Mouse (Mus musculus) ES-Bruce4 (cell line): ENCODE data around the gene Fastk.

Experiments used
- CTCF ChIP-seq: IDR thresholded peaks from one replicate; pipeline ENCODE4 v1.8.1; 2011; ENCODE audit warnings: low read depth, low read length
- EP300 ChIP-seq: IDR thresholded peaks from 2 replicates; pipeline ENCODE4 v1.6.1; 2011; ENCODE audit warnings: low read depth, low read length; ENCODE audit not compliant: insufficient read depth

DNA sequence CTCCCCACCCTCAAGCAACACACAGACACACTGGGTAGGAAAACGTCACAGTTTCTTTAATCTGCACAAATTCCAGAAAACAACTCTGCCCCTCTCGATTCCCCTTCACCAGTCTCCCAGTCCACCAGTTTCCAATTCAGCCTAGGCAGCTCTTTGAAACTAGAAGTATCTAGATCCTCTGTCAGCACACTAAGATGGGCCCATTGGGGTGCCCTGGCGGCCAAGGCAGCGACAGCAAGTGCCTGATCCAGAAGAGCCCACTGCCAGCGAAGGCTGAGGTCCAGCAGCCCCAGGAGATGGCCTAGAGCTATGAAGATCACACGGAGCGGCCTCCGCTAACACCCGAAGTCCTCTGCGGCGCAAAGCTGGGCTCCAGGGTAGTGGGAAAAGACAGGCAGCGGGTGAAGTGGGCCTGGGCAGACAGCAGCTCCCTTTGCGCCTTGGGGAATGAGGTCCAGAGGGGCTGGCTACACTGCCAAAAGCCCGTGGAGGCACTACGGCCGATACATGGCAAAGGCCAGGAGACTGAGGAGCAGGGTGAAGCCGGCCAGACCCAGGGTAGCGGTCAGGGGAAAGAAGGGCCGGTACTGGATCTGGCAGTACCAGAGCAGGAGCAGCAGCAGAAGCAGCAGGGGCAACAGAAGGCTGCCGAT is 467 bp upstream of the Fastk start:
- TF ChIP-seq CTCF, result no peak
- no peak for TF ChIP-seq EP300
